In the genomic region with DNA sequence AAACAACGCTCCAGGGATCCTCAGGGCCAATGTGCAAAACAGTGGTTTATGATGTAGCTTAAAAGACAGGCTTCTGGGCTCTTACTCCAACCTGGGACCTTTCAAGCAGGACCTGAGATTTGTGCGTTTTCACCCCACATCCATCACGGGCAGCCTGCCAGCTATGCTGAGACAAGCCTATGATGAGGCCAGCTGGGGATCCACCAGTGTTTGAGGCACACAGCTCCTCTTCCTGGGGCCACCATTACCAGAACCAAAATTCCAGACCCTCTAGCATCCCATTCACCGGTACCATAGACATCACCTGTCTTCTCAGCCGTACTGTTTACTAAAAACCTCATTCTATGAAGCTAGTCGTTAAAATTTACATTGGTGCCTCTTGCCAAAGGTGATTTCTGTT, we compare ENCODE assay signal across 7 mouse cellular contexts.
"Had no signal": no experiment of that assay in that cellular context is flagged by ENCODE, and none has a peak within 500 bp of the region (broad histone marks: within the 10 kb centered on the region; RNA-seq: fewer than 3 reads in every experiment).

No protein-coding gene starts in this region.

- DNase-seq: kidney, adult 11 months; kidney, postnatal 14 days; lung, embryonic 14.5 days; lung, postnatal 10 days; lung, postnatal 4 days; thymus, adult 18-20 months; thymus, postnatal 14 days had no signal
